Mouse (Mus musculus) kidney, embryonic 14.5 days (tissue): ENCODE data around the gene Hsd3b6. TPM values are rescaled to one million over a fixed set of nuclear protein-coding genes. Genes with fewer than 3 reads are reported as not detected.

Experiments
- ATAC-seq: fragments of 200-750 bp; cut with Nextera tagmentation; 2 replicates; pipeline ENCODE4 v1.8.0; 2017; ENCODE audit warnings: moderate number of reproducible peaks, mild to moderate bottlenecking, moderate TSS enrichment, moderate library complexity; ENCODE audit not compliant: low FRiP score, low TSS enrichment
- H3K27ac ChIP-seq: fragments of 300-500 bp; sonication (generic); 2 replicates; pipeline ENCODE4 v1.5.1; 2014; ENCODE audit warnings: low read depth, mild to moderate bottlenecking, low read length, moderate library complexity, mixed read lengths
- H3K27me3 ChIP-seq: fragments of 300-500 bp; sonication (generic); 2 replicates; pipeline ENCODE4 v1.6.1; 2014; ENCODE audit warnings: mild to moderate bottlenecking, low read length; ENCODE audit not compliant: control insufficient read depth, insufficient read depth
- H3K36me3 ChIP-seq: fragments of 300-500 bp; sonication (generic); 2 replicates; pipeline ENCODE4 v1.6.1; 2014; ENCODE audit warnings: low read length, mixed read lengths; ENCODE audit not compliant: control insufficient read depth, insufficient read depth
- H3K4me1 ChIP-seq: fragments of 300-500 bp; sonication (generic); 2 replicates; pipeline ENCODE4 v1.6.1; 2014; ENCODE audit warnings: low read length, mixed read lengths; ENCODE audit not compliant: control insufficient read depth, insufficient read depth
- H3K4me2 ChIP-seq: fragments of 300-500 bp; sonication (generic); replicated peaks from 2 replicates; pipeline ENCODE4 v1.6.1; 2014; ENCODE audit warnings: low read depth, mild to moderate bottlenecking, low read length
- H3K4me3 ChIP-seq: fragments of 300-500 bp; sonication (generic); 2 replicates; pipeline ENCODE4 v1.5.1; 2014; ENCODE audit warnings: mild to moderate bottlenecking, low read length
- H3K9ac ChIP-seq: fragments of 300-500 bp; sonication (generic); 2 replicates; pipeline ENCODE4 v1.6.1; 2014; ENCODE audit warnings: low read depth, mild to moderate bottlenecking, low read length, moderate library complexity
- H3K9me3 ChIP-seq: fragments of 300-500 bp; sonication (generic); 2 replicates; pipeline ENCODE4 v1.6.1; 2016; ENCODE audit warnings: low read length; ENCODE audit not compliant: control insufficient read depth
- WGBS: fragments of 180-500 bp; shearing (Covaris S2); extraction: QIAGEN DNeasy Blood & Tissue Kit; methylation state at CpG from one replicate; pipeline ENCODE4 v1.1.7; 2014; 5-methylcytosine and 5-hydroxymethylcytosine counted together
- polyA plus RNA-seq: library from polyadenylated mRNA; unstranded; fragments of >200 nt; fragmentation: Nextera tagmentation; extraction: Ambion mirVana; gene quantifications from 2 replicates; pipeline ENCODE4 v1.2.1, GENCODE M21; 2014

The Hsd3b6 gene
- polyA plus RNA-seq, 1 experiment from 2014 or later: 1.6 TPM

DNA sequence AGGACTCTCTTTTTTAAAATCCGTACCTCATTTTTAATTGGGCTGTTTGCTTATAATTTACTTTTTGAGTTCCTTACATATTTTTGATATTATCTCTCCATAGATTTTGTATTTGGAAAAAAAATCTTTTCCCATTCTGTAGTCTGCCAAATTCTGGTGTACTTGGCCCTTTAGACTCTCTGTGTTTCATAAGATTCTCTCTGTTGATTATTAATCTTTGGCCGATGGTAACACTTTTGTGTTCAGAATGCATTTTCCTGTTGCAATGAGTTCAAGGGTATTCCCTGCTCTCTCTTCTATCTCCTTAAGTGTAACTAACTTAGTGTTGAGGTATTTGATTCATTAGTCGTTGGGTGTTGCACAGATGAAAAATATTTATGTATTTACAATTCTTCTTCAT, 57.4 kb downstream of the Hsd3b6 start:
- H3K9ac ChIP-seq: no peak overlapping the region
- H3K4me1 ChIP-seq: no peaks in the 10 kb centered on the region
- H3K4me2 ChIP-seq: no peak overlapping the region
- no peaks in the 10 kb centered on the region for H3K36me3 ChIP-seq
- no peaks in the 10 kb centered on the region for H3K9me3 ChIP-seq
- no peak for ATAC-seq
- no peaks in the 10 kb centered on the region for H3K27me3 ChIP-seq
- WGBS: 88% methylated on average over 3 of the region's 3 CpGs
- no peak overlapping the region for H3K27ac ChIP-seq
- no peak overlapping the region for H3K4me3 ChIP-seq

Other genes starting within 250 kb of the Hsd3b6 start
- gene Gm10681, start 225.6 kb downstream of the Hsd3b6 start, polyA plus RNA-seq: 7.7 and 16.8 TPM in 2 replicates
- gene Hsd3b5, start 184.2 kb downstream of the Hsd3b6 start, polyA plus RNA-seq: not detected in 2 replicates
- gene Hsd3b2, start 89.9 kb downstream of the Hsd3b6 start, polyA plus RNA-seq: not detected in 2 replicates
- 0.19 TPM in 1 of 2 replicates, not detected in the other for gene Hsd3b3, start 51.3 kb downstream of the Hsd3b6 start, polyA plus RNA-seq
- not detected in 2 replicates for gene Hsd3b1, start 45.4 kb upstream of the Hsd3b6 start, polyA plus RNA-seq
- gene Hao2, start 78.8 kb upstream of the Hsd3b6 start, polyA plus RNA-seq: 8.7 and 13.3 TPM in 2 replicates